Mouse (Mus musculus) forebrain, embryonic 15.5 days (tissue): ENCODE data around the gene Col6a1. TPM values are rescaled to one million over a fixed set of nuclear protein-coding genes. Genes with fewer than 3 reads are reported as not detected.

ENCODE experiments used
- ATAC-seq: fragments of 200-750 bp; cut with Nextera tagmentation; replicated peaks from 2 replicates; pipeline ENCODE4 v1.8.0; 2017; ENCODE audit warnings: mild to moderate bottlenecking, moderate TSS enrichment, moderate library complexity
- H3K27ac ChIP-seq: fragments of 300-500 bp; sonication (generic); replicated peaks from 2 replicates; pipeline ENCODE4 v1.5.1; 2015; ENCODE audit warnings: mild to moderate bottlenecking, inconsistent platforms
- H3K27me3 ChIP-seq: fragments of 300-500 bp; sonication (generic); 2 replicates; pipeline ENCODE4 v1.6.1; 2015; ENCODE audit warnings: inconsistent platforms
- H3K36me3 ChIP-seq: fragments of 300-500 bp; sonication (generic); 2 replicates; pipeline ENCODE4 v1.6.1; 2015; ENCODE audit warnings: mild to moderate bottlenecking, inconsistent platforms
- H3K4me1 ChIP-seq: fragments of 300-500 bp; sonication (generic); 2 replicates; pipeline ENCODE4 v1.6.1; 2015; ENCODE audit warnings: inconsistent platforms
- H3K4me2 ChIP-seq: fragments of 300-500 bp; sonication (generic); replicated peaks from 2 replicates; pipeline ENCODE4 v1.6.1; 2015; ENCODE audit warnings: mild to moderate bottlenecking, inconsistent platforms
- H3K4me3 ChIP-seq: fragments of 300-500 bp; sonication (generic); 2 replicates; pipeline ENCODE4 v1.5.1; 2015; ENCODE audit warnings: mild to moderate bottlenecking, inconsistent platforms
- H3K9ac ChIP-seq: fragments of 300-500 bp; sonication (generic); replicated peaks from 2 replicates; pipeline ENCODE4 v1.6.1; 2015; ENCODE audit warnings: mild to moderate bottlenecking, inconsistent platforms
- H3K9me3 ChIP-seq: fragments of 300-500 bp; sonication (generic); 2 replicates; pipeline ENCODE4 v1.6.1; 2016; ENCODE audit warnings: inconsistent platforms
- WGBS: fragments of 180-500 bp; shearing (Covaris S2); methylation state at CpG from one replicate; pipeline ENCODE4 v1.1.7; 2015; ENCODE audit warnings: mixed read lengths; 5-methylcytosine and 5-hydroxymethylcytosine counted together
- polyA plus RNA-seq: library from polyadenylated mRNA; unstranded; fragments of >200 nt; fragmentation: Nextera tagmentation; extraction: Ambion mirVana; gene quantifications from 2 replicates; pipeline ENCODE4 v1.2.1, GENCODE M21; 2015

The Col6a1 gene
- polyA plus RNA-seq, 1 experiment from 2014 or later: 8.3 TPM

- no peaks in the 10 kb centered on the region for H3K27me3 ChIP-seq
- WGBS: 71% methylated on average over 7 of the region's 7 CpGs
- no peak for ATAC-seq
These were observed 57.1 kb downstream of the Col6a1 start for GRCm38 (mm10) chr10:76668947-76669284.

GRCm38 (mm10) chr10:76668261-76668946, 57.6 kb downstream of the Col6a1 start:
- no peak for ATAC-seq
- H3K27ac ChIP-seq: no peak overlapping the region
- H3K4me1 ChIP-seq: no peaks in the 10 kb centered on the region
- 88% methylated on average over 4 of the region's 4 CpGs for WGBS
- peaks cover 6% of the 10 kb centered on the region; the same call in 1 of the 2 replicates for H3K9me3 ChIP-seq
- H3K27me3 ChIP-seq: no peaks in the 10 kb centered on the region
- no peak overlapping the region for H3K9ac ChIP-seq
- no peak overlapping the region for H3K4me3 ChIP-seq
- H3K4me2 ChIP-seq: no peak overlapping the region
- no peaks in the 10 kb centered on the region for H3K36me3 ChIP-seq

More at GRCm38 (mm10) chr10:76668947-76669284, 57.1 kb downstream of the Col6a1 start:
- Histone ChIP-seq H3K4me1 (no peaks in the 10 kb centered on the region), H3K9me3 (peaks cover 6% of the 10 kb centered on the region; the same call in 1 of the 2 replicates), H3K9ac (no peak overlapping the region), H3K27ac (no peak overlapping the region), H3K4me2 (no peak overlapping the region), H3K4me3 (no peak overlapping the region), H3K36me3 (no peaks in the 10 kb centered on the region)

- Histone ChIP-seq H3K27me3 (no peaks in the 10 kb centered on the region), H3K27ac (no peak overlapping the region), H3K4me1 (no peaks in the 10 kb centered on the region), H3K9ac (no peak overlapping the region), H3K4me3 (no peak overlapping the region), H3K9me3 (peaks cover 6% of the 10 kb centered on the region; the same call in 1 of the 2 replicates), H3K36me3 (no peaks in the 10 kb centered on the region), H3K4me2 (no peak overlapping the region)
- 96% methylated on average over 1 of the region's 1 CpGs for WGBS
- ATAC-seq: no peak
These were observed 58.7 kb downstream of the Col6a1 start for GRCm38 (mm10) chr10:76667197-76667805.

- Histone ChIP-seq H3K4me3 (no peak overlapping the region), H3K9ac (no peak overlapping the region), H3K4me2 (no peak overlapping the region), H3K4me1 (no peaks in the 10 kb centered on the region), H3K27me3 (no peaks in the 10 kb centered on the region), H3K36me3 (no peaks in the 10 kb centered on the region), H3K9me3 (peaks cover 6% of the 10 kb centered on the region; the same call in 1 of the 2 replicates), H3K27ac (no peak overlapping the region)
- WGBS: 93% methylated on average over 11 of the region's 11 CpGs
- ATAC-seq: no peak
These were observed 60.4 kb downstream of the Col6a1 start for GRCm38 (mm10) chr10:76665551-76665950.

GRCm38 (mm10) chr10:76664156-76665115, 61.5 kb downstream of the Col6a1 start:
- Histone ChIP-seq H3K36me3 (no peaks in the 10 kb centered on the region), H3K4me3 (no peak overlapping the region), H3K27me3 (no peaks in the 10 kb centered on the region), H3K4me1 (no peaks in the 10 kb centered on the region), H3K4me2 (no peak overlapping the region), H3K9me3 (peaks cover 6% of the 10 kb centered on the region; the same call in 1 of the 2 replicates), H3K27ac (no peak overlapping the region), H3K9ac (no peak overlapping the region)
- WGBS: 85% methylated on average over 20 of the region's 20 CpGs
- no peak for ATAC-seq

Other genes starting within 250 kb of the Col6a1 start
- 37.5 and 44.7 TPM in 2 replicates for gene Lss, start 194.6 kb downstream of the Col6a1 start, polyA plus RNA-seq
- not detected in 2 replicates for gene Spatc1l, start 163.9 kb downstream of the Col6a1 start, polyA plus RNA-seq
- 0.08 TPM in 1 of 2 replicates, not detected in the other for gene Ftcd, start 150.5 kb downstream of the Col6a1 start, polyA plus RNA-seq
- gene Col6a2, start 102.5 kb downstream of the Col6a1 start, polyA plus RNA-seq: 7.4 and 7.9 TPM in 2 replicates
- 56.3 and 59.4 TPM in 2 replicates for gene Pcbp3, start 235.7 kb upstream of the Col6a1 start, polyA plus RNA-seq